ENCODE assay signal across 8 mouse cellular contexts in genomic region chr11:6680397-6680818, GRCm38 (mm10). TPM values are rescaled to one million over a fixed set of nuclear protein-coding genes. Genes with fewer than 3 reads are reported as not detected.
DNase-seq lines count a peak whose midpoint lies in the region; ATAC-seq lines count a peak whose summit lies in the region.

No protein-coding gene starts in this region.

- peak overlapping the region; percentile 52 for H3K4me3 ChIP-seq in brown adipose tissue, adult 24 weeks (ENCODE audit: insufficient read depth, low read depth, low read length)
- H3K4me3 ChIP-seq in heart, embryonic 13.5 days, result no peak overlapping the region
- H3K4me3 ChIP-seq in kidney, embryonic 14.5 days (ENCODE audit: low read length), result no peak overlapping the region

- peaks cover 3% of the 10 kb centered on the region; the same call in 1 of the 2 replicates for H3K4me1 ChIP-seq in brown adipose tissue, adult 24 weeks (ENCODE audit: control insufficient read depth, insufficient read depth, insufficient read length, low read length)
- H3K4me1 ChIP-seq in heart, embryonic 13.5 days, result peaks cover 11% of the 10 kb centered on the region
- H3K4me1 ChIP-seq in kidney, embryonic 14.5 days (ENCODE audit: control insufficient read depth, insufficient read depth, low read length), result peaks cover 10% of the 10 kb centered on the region; the same call in 1 of the 2 replicates

- H3K27ac ChIP-seq in brown adipose tissue, adult 24 weeks (replicated peaks; ENCODE audit: low read depth, low read length), result peak overlapping the region; percentile 90
- H3K27ac ChIP-seq in heart, embryonic 13.5 days (replicated peaks), result peak overlapping the region; percentile 50; the same call in 1 of the 2 replicates
- H3K27ac ChIP-seq in kidney, embryonic 14.5 days (ENCODE audit: low read depth, low read length), result peak overlapping the region; percentile 70

- peaks cover 7% of the 10 kb centered on the region for H3K9me3 ChIP-seq in heart, embryonic 13.5 days
- H3K9me3 ChIP-seq in kidney, embryonic 14.5 days (ENCODE audit: control insufficient read depth, low read length), result no peaks in the 10 kb centered on the region

- peaks cover 6% of the 10 kb centered on the region; the same call in 1 of the 2 replicates for H3K27me3 ChIP-seq in heart, embryonic 13.5 days (replicated peaks)
- H3K27me3 ChIP-seq in kidney, embryonic 14.5 days (ENCODE audit: control insufficient read depth, insufficient read depth, low read length), result no peaks in the 10 kb centered on the region

- no peak for ATAC-seq in heart, embryonic 13.5 days (ENCODE audit: extremely low read depth, insufficient number of reproducible peaks, low FRiP score, low TSS enrichment)
- peak; percentile 77 for ATAC-seq in kidney, embryonic 14.5 days (ENCODE audit: low FRiP score, low TSS enrichment)

- peak overlapping the region; percentile 44 for H3K4me2 ChIP-seq in heart, embryonic 13.5 days
- no peak overlapping the region; the same call in 1 of the 2 replicates for H3K4me2 ChIP-seq in kidney, embryonic 14.5 days (replicated peaks; ENCODE audit: low read depth, low read length)

- intact Hi-C loops in left cerebral cortex, postnatal 25 days (cut with DNase I), result no loop called here

- peak; percentile 63 for DNase-seq in ES-CJ7 (ENCODE audit: low read depth, low spot score)
- peak; percentile 80 for DNase-seq in lung, postnatal 10 days
- peak; percentile 30 to 40 for DNase-seq in thymus, adult 18-20 months
- DNase-seq in left cerebral cortex, adult 8-10 months (ENCODE audit: low spot score in 2 of 2), result no peak
- no peak for DNase-seq in left cerebral cortex, postnatal 25 days (ENCODE audit: low spot score in 2 of 2)

- WGBS in heart, embryonic 13.5 days, result 18% methylated on average over 10 of the region's 10 CpGs
- 15% methylated on average over 10 of the region's 10 CpGs for WGBS in kidney, embryonic 14.5 days

- H3K9ac ChIP-seq in heart, embryonic 13.5 days, result no peak overlapping the region
- H3K9ac ChIP-seq in kidney, embryonic 14.5 days (ENCODE audit: low read depth, low read length), result peak overlapping the region; percentile 32; the same call in 1 of the 2 replicates

- no peaks in the 10 kb centered on the region for H3K36me3 ChIP-seq in heart, embryonic 13.5 days
- H3K36me3 ChIP-seq in kidney, embryonic 14.5 days (ENCODE audit: control insufficient read depth, insufficient read depth, low read length), result no peaks in the 10 kb centered on the region

RNA-seq across cellular contexts. Expression of gene Ramp3, which starts 22.1 kb away (rescaled TPM):
- polyA plus RNA-seq in brown adipose tissue, adult 24 weeks (2012; ENCODE audit: insufficient read depth, insufficient read length, missing spikeins), result not detected in 2 replicates
- polyA plus RNA-seq in heart, embryonic 13.5 days (2015; fragmentation: Nextera tagmentation; extraction: Ambion mirVana), result 2.2 and 3.5 TPM in 2 replicates
- 10.4 and 10.6 TPM in 2 replicates for polyA plus RNA-seq in kidney, embryonic 14.5 days (2014; fragmentation: Nextera tagmentation; extraction: Ambion mirVana)
- 10 to 100 TPM; 13.4 to 18.5 (median 15.5) TPM for total RNA-seq in left cerebral cortex, adult 8-10 months (2022)
- 10 to 100 TPM; 17.6 to 18.1 TPM for total RNA-seq in left cerebral cortex, postnatal 25 days (2021)

RNA-seq across cellular contexts. Expression of gene Wap, which starts 42.0 kb away (rescaled TPM):
- polyA plus RNA-seq in brown adipose tissue, adult 24 weeks (2012; ENCODE audit: insufficient read depth, insufficient read length, missing spikeins), result not detected in 2 replicates
- not detected in 2 replicates for polyA plus RNA-seq in heart, embryonic 13.5 days (2015; fragmentation: Nextera tagmentation; extraction: Ambion mirVana)
- polyA plus RNA-seq in kidney, embryonic 14.5 days (2014; fragmentation: Nextera tagmentation; extraction: Ambion mirVana), result not detected in 2 replicates
- total RNA-seq in left cerebral cortex, adult 8-10 months (2022), result not detected
- not detected for total RNA-seq in left cerebral cortex, postnatal 25 days (2021)

RNA-seq across cellular contexts. Expression of gene Tbrg4, which starts 54.5 kb away (rescaled TPM):
- polyA plus RNA-seq in brown adipose tissue, adult 24 weeks (2012; ENCODE audit: insufficient read depth, insufficient read length, missing spikeins), result 57.4 and 57.7 TPM in 2 replicates
- polyA plus RNA-seq in heart, embryonic 13.5 days (2015; fragmentation: Nextera tagmentation; extraction: Ambion mirVana), result 42.9 and 43.0 TPM in 2 replicates
- polyA plus RNA-seq in kidney, embryonic 14.5 days (2014; fragmentation: Nextera tagmentation; extraction: Ambion mirVana), result 30.6 and 48.9 TPM in 2 replicates
- total RNA-seq in left cerebral cortex, adult 8-10 months (2022), result 10 to 100 TPM; 42.8 to 55.7 (median 46.8) TPM
- total RNA-seq in left cerebral cortex, postnatal 25 days (2021), result 10 to 100 TPM; 47.0 to 49.6 TPM

Comparison
In these comparisons a context has a peak if more than half of its experiments do, and no peak if none do; other contexts are left out.
1. DNase-seq: peak in ES-CJ7 (single experiment), lung, postnatal 10 days (single experiment) and thymus, adult 18-20 months (2 of 2); none in left cerebral cortex, adult 8-10 months (0 of 2) and left cerebral cortex, postnatal 25 days (0 of 2).
2. Peak in every context shown above with its lines, with median percentiles within 50 percentile points of each other: H3K27ac ChIP-seq.